Comparison of ENCODE assay signal across 17 mouse cellular contexts in the genomic region with DNA sequence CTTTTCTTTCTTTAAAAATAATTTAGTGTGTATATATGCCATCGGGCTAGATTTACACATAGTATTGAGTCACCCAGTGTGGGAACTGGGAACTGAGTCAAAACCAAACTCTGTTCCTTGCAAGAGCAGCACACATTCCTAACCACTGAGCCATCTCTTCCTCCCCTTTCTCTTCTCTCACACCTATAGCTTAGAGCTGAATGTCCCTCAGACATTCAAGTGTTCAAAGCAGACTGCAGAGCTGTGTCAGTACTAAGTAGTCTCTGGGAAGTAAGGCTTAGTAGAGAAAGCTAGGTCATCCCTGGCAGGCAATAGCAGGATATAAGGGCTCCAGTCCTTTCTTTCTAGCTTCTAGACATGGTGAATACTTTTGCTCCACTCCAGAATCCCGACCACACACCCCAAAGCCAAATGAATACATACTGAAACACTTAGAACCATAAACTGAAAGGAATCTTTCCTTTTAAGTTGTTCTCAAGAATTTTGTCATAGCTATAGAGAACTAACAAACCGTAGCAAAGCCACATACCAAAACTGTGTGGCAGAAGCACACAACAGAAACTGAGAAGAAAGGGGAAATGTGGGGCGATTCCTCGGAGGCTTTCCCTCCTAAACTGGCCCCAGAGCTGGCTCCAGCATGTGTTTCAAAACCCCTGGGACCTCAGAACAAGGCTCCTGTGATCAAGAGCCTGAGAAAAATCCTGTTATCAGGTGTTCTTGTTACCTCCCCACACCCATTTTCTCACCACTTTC. TPM values are rescaled to one million over a fixed set of nuclear protein-coding genes. Genes with fewer than 3 reads are reported as not detected.
DNase-seq lines count a peak whose midpoint lies in the region; ATAC-seq lines count a peak whose summit lies in the region.
"Had no signal": no experiment of that assay in that cellular context is flagged by ENCODE, and none has a peak within 500 bp of the region (broad histone marks: within the 10 kb centered on the region; RNA-seq: fewer than 3 reads in every experiment).

No protein-coding gene starts in this region.

- H3K4me1 ChIP-seq in embryonic facial prominence, embryonic 13.5 days: peaks cover 11% of the 10 kb centered on the region
- H3K4me1 ChIP-seq in embryonic facial prominence, embryonic 10.5 days: no peaks in the 10 kb centered on the region
- peaks cover 4% of the 10 kb centered on the region; the same call in 1 of the 2 replicates for H3K4me1 ChIP-seq in embryonic facial prominence, embryonic 14.5 days (ENCODE audit: control insufficient read depth, insufficient read depth, low read length)
- peaks cover 72% of the 10 kb centered on the region for H3K4me1 ChIP-seq in megakaryocyte, embryonic 14.5 days
- H3K4me1 ChIP-seq: forebrain, embryonic 12.5 days; limb, embryonic 10.5 days; midbrain, embryonic 12.5 days had no signal

- H3K4me3 ChIP-seq in embryonic facial prominence, embryonic 13.5 days: no peak overlapping the region
- no peak overlapping the region for H3K4me3 ChIP-seq in embryonic facial prominence, embryonic 10.5 days
- no peak overlapping the region for H3K4me3 ChIP-seq in embryonic facial prominence, embryonic 14.5 days (ENCODE audit: low read depth, low read length)
- H3K4me3 ChIP-seq in megakaryocyte, embryonic 14.5 days (replicated peaks): peak overlapping the region; percentile 23
- H3K4me3 ChIP-seq: forebrain, embryonic 12.5 days; limb, embryonic 10.5 days; midbrain, embryonic 12.5 days had no signal

- no peaks in the 10 kb centered on the region for H3K27me3 ChIP-seq in embryonic facial prominence, embryonic 13.5 days
- no peaks in the 10 kb centered on the region for H3K27me3 ChIP-seq in embryonic facial prominence, embryonic 10.5 days (replicated peaks; ENCODE audit: low read depth, poor library complexity, severe bottlenecking)
- no peaks in the 10 kb centered on the region for H3K27me3 ChIP-seq in embryonic facial prominence, embryonic 14.5 days (replicated peaks; ENCODE audit: control insufficient read depth, insufficient read depth, low read length)
- H3K27me3 ChIP-seq in megakaryocyte, embryonic 14.5 days (replicated peaks): no peaks in the 10 kb centered on the region
- H3K27me3 ChIP-seq: forebrain, embryonic 12.5 days; midbrain, embryonic 12.5 days had no signal

- no peak overlapping the region for H3K4me2 ChIP-seq in embryonic facial prominence, embryonic 13.5 days
- no peak overlapping the region for H3K4me2 ChIP-seq in embryonic facial prominence, embryonic 14.5 days (ENCODE audit: low read depth, low read length)
- H3K4me2 ChIP-seq: forebrain, embryonic 12.5 days; heart, embryonic 11.5 days; midbrain, embryonic 12.5 days had no signal

- H3K27ac ChIP-seq in embryonic facial prominence, embryonic 13.5 days: peak overlapping the region; percentile 55; the same call in 1 of the 2 replicates
- H3K27ac ChIP-seq in embryonic facial prominence, embryonic 10.5 days (replicated peaks): no peak overlapping the region
- H3K27ac ChIP-seq in embryonic facial prominence, embryonic 14.5 days (replicated peaks; ENCODE audit: low read depth, low read length): no peak overlapping the region
- H3K27ac ChIP-seq: forebrain, embryonic 12.5 days; limb, embryonic 10.5 days; midbrain, embryonic 12.5 days had no signal

- intact Hi-C loops in heart, postnatal 14 days (cut with DNase I): no loop called here

- H3K36me3 ChIP-seq in embryonic facial prominence, embryonic 13.5 days: peaks cover 23% of the 10 kb centered on the region
- peaks cover 52% of the 10 kb centered on the region for H3K36me3 ChIP-seq in embryonic facial prominence, embryonic 10.5 days (replicated peaks)
- peaks cover 20% of the 10 kb centered on the region for H3K36me3 ChIP-seq in embryonic facial prominence, embryonic 14.5 days (ENCODE audit: control insufficient read depth, insufficient read depth, low read length)
- peaks cover 87% of the 10 kb centered on the region for H3K36me3 ChIP-seq in megakaryocyte, embryonic 14.5 days (replicated peaks; ENCODE audit: low read length)

- H3K9me3 ChIP-seq in embryonic facial prominence, embryonic 13.5 days: no peaks in the 10 kb centered on the region
- H3K9me3 ChIP-seq in embryonic facial prominence, embryonic 10.5 days: no peaks in the 10 kb centered on the region
- H3K9me3 ChIP-seq in embryonic facial prominence, embryonic 14.5 days (ENCODE audit: control insufficient read depth, low read length): no peaks in the 10 kb centered on the region
- no peaks in the 10 kb centered on the region for H3K9me3 ChIP-seq in megakaryocyte, embryonic 14.5 days
- H3K9me3 ChIP-seq: forebrain, embryonic 12.5 days; limb, embryonic 10.5 days had no signal

- no peak for DNase-seq in embryonic facial prominence, embryonic 10.5 days (ENCODE audit: low spot score)
- DNase-seq in 3T3-L1 (ENCODE audit: low read depth, low spot score): peak; percentile 94
- peak; percentile 55 for DNase-seq in embryonic facial prominence, embryonic 14.5 days (ENCODE audit: low spot score)
- DNase-seq in thymus, postnatal 25 days: no peak
- DNase-seq in thymus, postnatal 4 days: no peak
- no peak for DNase-seq in heart, postnatal 14 days
- DNase-seq: B cell, adult 2 months; cerebellum, adult 18-20 months; kidney, postnatal 36 days; lung, adult 2 months had no signal

- no peak for ATAC-seq in embryonic facial prominence, embryonic 13.5 days (ENCODE audit: insufficient number of reproducible peaks, insufficient read depth, low FRiP score, low TSS enrichment, low read depth)
- 0 out of 2 replicates have a peak, but pooled peaks have one; percentile 37 for ATAC-seq in embryonic facial prominence, embryonic 14.5 days (ENCODE audit: low read depth)
- ATAC-seq: intestine, embryonic 16.5 days had no signal

- WGBS in embryonic facial prominence, embryonic 13.5 days: 48% methylated on average over 5 of the region's 5 CpGs
- 84% methylated on average over 5 of the region's 5 CpGs for WGBS in embryonic facial prominence, embryonic 10.5 days
- 52% methylated on average over 5 of the region's 5 CpGs for WGBS in embryonic facial prominence, embryonic 14.5 days

- H3K9ac ChIP-seq in embryonic facial prominence, embryonic 13.5 days: no peak overlapping the region
- no peak overlapping the region for H3K9ac ChIP-seq in embryonic facial prominence, embryonic 14.5 days (ENCODE audit: low read depth, low read length)
- H3K9ac ChIP-seq: forebrain, embryonic 12.5 days; midbrain, embryonic 12.5 days had no signal

RNA-seq across cellular contexts. Expression of a gene that starts 17.8 kb away (rescaled TPM):
- polyA plus RNA-seq in embryonic facial prominence, embryonic 13.5 days (2015; fragmentation: Nextera tagmentation; extraction: Ambion mirVana): 48.3 and 50.4 TPM in 2 replicates
- polyA plus RNA-seq in embryonic facial prominence, embryonic 10.5 days (2016; fragmentation: Nextera tagmentation; extraction: Ambion mirVana): 34.1 and 35.1 TPM in 2 replicates
- 40.4 and 41.6 TPM in 2 replicates for polyA plus RNA-seq in embryonic facial prominence, embryonic 14.5 days (2014; fragmentation: Nextera tagmentation; extraction: Ambion mirVana)
- 0.77 and 2.0 TPM in 2 replicates for polyA plus RNA-seq in megakaryocyte, embryonic 14.5 days (2012; ENCODE audit: insufficient read depth, low replicate concordance)
- total RNA-seq in heart, postnatal 14 days (2021): 10 to 100 TPM; 85.9 to 89.6 TPM

Comparison
In these comparisons a context has a peak if more than half of its experiments do, and no peak if none do; other contexts are left out.
1. DNase-seq: peak in 3T3-L1 (single experiment) and embryonic facial prominence, embryonic 14.5 days (single experiment); none in embryonic facial prominence, embryonic 10.5 days (single experiment), thymus, postnatal 25 days (single experiment), thymus, postnatal 4 days (single experiment) and heart, postnatal 14 days (0 of 2).
2. RNA of a gene that starts 17.8 kb away (polyA plus RNA-seq): 48.3 to 50.4 TPM in embryonic facial prominence, embryonic 13.5 days, 40.4 to 41.6 TPM in embryonic facial prominence, embryonic 14.5 days and 34.1 to 35.1 TPM in embryonic facial prominence, embryonic 10.5 days; 0.77 to 2.0 TPM in megakaryocyte, embryonic 14.5 days; every median in the first group is over 10 times any median in the second.